Mouse (Mus musculus) lung, adult 2 months (tissue): ENCODE results near the gene Cdh10. TPM values are rescaled to one million over a fixed set of nuclear protein-coding genes. Genes with fewer than 3 reads are reported as not detected.

ENCODE experiments used
- DNase-seq: peaks from one replicate; pipeline ENCODE4 v3.0.0; 2022
- H3K4me1 ChIP-seq: fragments of 200-500 bp; 2 replicates; pipeline ENCODE4 v1.6.1; 2011; ENCODE audit warnings: low read length; ENCODE audit not compliant: control insufficient read depth, insufficient read depth
- H3K4me3 ChIP-seq: fragments of 200-500 bp; replicated peaks from 2 replicates; pipeline ENCODE3; 2011; ENCODE audit warnings: low read depth, mild to moderate bottlenecking, control low read depth, low read length; ENCODE audit errors: extremely low read depth
- CTCF ChIP-seq: fragments of 200-500 bp; IDR thresholded peaks from 2 replicates; pipeline ENCODE4 v1.5.1; 2011; ENCODE audit warnings: mild to moderate bottlenecking, low read length, control low read depth; ENCODE audit not compliant: insufficient read depth
- POLR2A ChIP-seq: fragments of 200-500 bp; IDR thresholded peaks from 2 replicates; pipeline ENCODE4 v1.6.1; 2011; ENCODE audit warnings: low read depth, mild to moderate bottlenecking, control low read depth, low read length, borderline replicate concordance; ENCODE audit errors: extremely low read depth
- whole genome bisulfite sequencing: fragments of 180-500 bp; shearing (Covaris S2); methylation state at CpG from one replicate; pipeline ENCODE4 v1.1.7; 2018; 5-methylcytosine and 5-hydroxymethylcytosine counted together
- polyA plus RNA-seq: library from polyadenylated mRNA; depleted of rRNA; stranded (reverse); fragments of >200 nt; gene quantifications from 2 replicates; pipeline ENCODE4 v1.2.3, GENCODE M21; 2012; rRNA removed

Cdh10 gene
- 0.07 TPM in 1 of 2 replicates, not detected in the other for polyA plus RNA-seq

GRCm38 (mm10) chr15:18818185-18818973 is at the start of gene Cdh10:
Gene Cdh10, plus strand, starts transcription at chr15:18818947.
- 0 out of 2 replicates have a peak, but pooled peaks cover 2% of the 10 kb centered on the region for H3K4me1 ChIP-seq
- DNase-seq = no peak
- 1% methylated on average over 24 of the region's 24 CpGs for WGBS
- TF ChIP-seq CTCF (no peak), POLR2A (no peak)
- H3K4me3 ChIP-seq = no peak within 1 kb of the TSS

- DNase-seq = no peak
- WGBS = 69% methylated on average over 4 of the region's 4 CpGs
- TF ChIP-seq CTCF = no peak
- no peak for TF ChIP-seq POLR2A
- Histone ChIP-seq H3K4me1 (no peaks in the 10 kb centered on the region), H3K4me3 (no peak overlapping the region)
These were observed 9.5 kb upstream of the Cdh10 start for GRCm38 (mm10) chr15:18809148-18809827.

GRCm38 (mm10) chr15:18817707-18818106 is 1.0 kb upstream of the Cdh10 start:
- 73% methylated on average over 3 of the region's 3 CpGs for WGBS
- H3K4me1 ChIP-seq = 0 out of 2 replicates have a peak, but pooled peaks cover 2% of the 10 kb centered on the region
- TF ChIP-seq POLR2A (no peak), CTCF (no peak)
- no peak for DNase-seq
- no peak overlapping the region for H3K4me3 ChIP-seq

GRCm38 (mm10) chr15:18820226-18820625 is 1.5 kb downstream of the Cdh10 start:
- 21% methylated on average over 3 of the region's 3 CpGs for WGBS
- no peak for DNase-seq
- H3K4me1 ChIP-seq = 0 out of 2 replicates have a peak, but pooled peaks cover 2% of the 10 kb centered on the region
- TF ChIP-seq CTCF (no peak), POLR2A (no peak)
- no peak overlapping the region for H3K4me3 ChIP-seq

GRCm38 (mm10) chr15:18821114-18821756 is 2.5 kb downstream of the Cdh10 start:
- WGBS = 20% methylated on average over 10 of the region's 10 CpGs
- TF ChIP-seq CTCF = peak; percentile 87
- no peak for TF ChIP-seq POLR2A

GRCm38 (mm10) chr15:18823420-18823819 is 4.7 kb downstream of the Cdh10 start:
- DNase-seq = no peak
- H3K4me1 ChIP-seq = 0 out of 2 replicates have a peak, but pooled peaks cover 2% of the 10 kb centered on the region
- WGBS = 68% methylated on average over 2 of the region's 2 CpGs
- H3K4me3 ChIP-seq = no peak overlapping the region
- no peak for TF ChIP-seq CTCF

More at GRCm38 (mm10) chr15:18821114-18821756, 2.5 kb downstream of the Cdh10 start:
- 0 out of 2 replicates have a peak, but pooled peaks cover 2% of the 10 kb centered on the region for H3K4me1 ChIP-seq
- no peak overlapping the region for H3K4me3 ChIP-seq
- peak; percentile 23 for DNase-seq

- no peak for TF ChIP-seq CTCF
- TF ChIP-seq POLR2A = no peak
- Histone ChIP-seq H3K4me1 (no peaks in the 10 kb centered on the region), H3K4me3 (no peak overlapping the region)
- WGBS = 15% methylated on average over 4 of the region's 4 CpGs
- DNase-seq = no peak
These were observed 13.5 kb downstream of the Cdh10 start for GRCm38 (mm10) chr15:18832263-18832662.

GRCm38 (mm10) chr15:18841769-18842168 is 23.0 kb downstream of the Cdh10 start:
- Histone ChIP-seq H3K4me1 (no peaks in the 10 kb centered on the region), H3K4me3 (no peak overlapping the region)
- TF ChIP-seq POLR2A = no peak
- WGBS = 66% methylated on average over 2 of the region's 2 CpGs
- no peak for DNase-seq

- DNase-seq = no peak
- Histone ChIP-seq H3K4me3 (no peak overlapping the region), H3K4me1 (no peaks in the 10 kb centered on the region)
- TF ChIP-seq POLR2A (no peak), CTCF (no peak)
- 48% methylated on average over 5 of the region's 5 CpGs for WGBS
These were observed 26.1 kb downstream of the Cdh10 start for GRCm38 (mm10) chr15:18844807-18845206.
